Mouse (Mus musculus) embryonic facial prominence, embryonic 12.5 days (tissue): ENCODE data around the gene Nutm2. TPM values are rescaled to one million over a fixed set of nuclear protein-coding genes. Genes with fewer than 3 reads are reported as not detected.
"Not testable (repeated sequence)": the region's sequence is repeated elsewhere in the genome, so short reads cannot be mapped to it uniquely, and the experiment has no call there.

Experiments used
- ATAC-seq: fragments of 200-750 bp; cut with Nextera tagmentation; 2 replicates; pipeline ENCODE4 v1.8.0; 2017; ENCODE audit not compliant: insufficient number of reproducible peaks, insufficient read depth, low FRiP score, low TSS enrichment
- H3K27ac ChIP-seq: fragments of 300-500 bp; sonication (generic); 2 replicates; pipeline ENCODE4 v1.5.1; 2016; ENCODE audit warnings: mild to moderate bottlenecking
- H3K27me3 ChIP-seq: fragments of 300-500 bp; sonication (generic); 2 replicates; pipeline ENCODE4 v1.6.1; 2016; ENCODE audit warnings: mild to moderate bottlenecking, moderate library complexity
- H3K36me3 ChIP-seq: fragments of 300-500 bp; sonication (generic); 2 replicates; pipeline ENCODE4 v1.6.1; 2016; ENCODE audit warnings: mild to moderate bottlenecking
- H3K4me1 ChIP-seq: fragments of 300-500 bp; sonication (generic); 2 replicates; pipeline ENCODE4 v1.6.1; 2016
- H3K4me2 ChIP-seq: fragments of 300-500 bp; sonication (generic); replicated peaks from 2 replicates; pipeline ENCODE4 v1.6.1; 2016; ENCODE audit warnings: mild to moderate bottlenecking, moderate library complexity
- H3K4me3 ChIP-seq: fragments of 300-500 bp; sonication (generic); 2 replicates; pipeline ENCODE4 v1.5.1; 2016; ENCODE audit warnings: mild to moderate bottlenecking
- H3K9ac ChIP-seq: fragments of 300-500 bp; sonication (generic); 2 replicates; pipeline ENCODE4 v1.6.1; 2016; ENCODE audit warnings: mild to moderate bottlenecking, moderate library complexity
- H3K9me3 ChIP-seq: fragments of 300-500 bp; sonication (generic); 2 replicates; pipeline ENCODE4 v1.6.1; 2016; ENCODE audit warnings: mild to moderate bottlenecking, moderate library complexity
- WGBS: fragments of 180-500 bp; shearing (Covaris S2); methylation state at CpG from one replicate; pipeline ENCODE4 v1.1.7; 2016; 5-methylcytosine and 5-hydroxymethylcytosine counted together
- polyA plus RNA-seq: library from polyadenylated mRNA; unstranded; fragments of >200 nt; fragmentation: Nextera tagmentation; extraction: Ambion mirVana; gene quantifications from 2 replicates; pipeline ENCODE4 v1.2.1, GENCODE M21; 2016

The Nutm2 gene
- not detected in 2 replicates for polyA plus RNA-seq

DNA sequence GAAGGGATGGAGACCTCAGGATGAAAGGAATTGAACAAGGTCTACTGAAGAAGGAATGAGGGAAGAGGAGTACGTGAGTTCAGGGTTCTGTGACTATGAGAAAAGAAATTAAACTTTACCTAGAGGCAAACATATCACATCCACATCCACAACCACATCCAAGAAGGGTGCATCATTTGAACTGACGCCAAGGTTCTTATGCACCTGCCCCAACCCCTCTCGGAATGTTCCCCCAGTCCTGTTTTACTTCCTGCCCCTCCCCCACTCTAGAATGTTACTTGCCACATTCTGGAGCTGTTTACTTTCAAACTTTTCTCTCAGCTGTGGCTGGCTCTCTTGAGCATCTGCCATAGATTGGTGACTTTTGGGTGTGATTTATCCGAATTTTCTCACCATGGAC, at the start of gene Nutm2:
Gene Nutm2, plus strand, starts transcription at position 301 of the 400 bp plus-strand sequence.
- H3K27me3 ChIP-seq: no peaks in the 10 kb centered on the region
- no peaks in the 10 kb centered on the region for H3K4me1 ChIP-seq
- WGBS: 75% methylated on average over 4 of the region's 4 CpGs
- H3K4me3 ChIP-seq: no peak within 1 kb of the TSS
- no peak for ATAC-seq
- H3K9me3 ChIP-seq: no peaks in the 10 kb centered on the region
- H3K27ac ChIP-seq: no peak within 1 kb of the TSS
- H3K9ac ChIP-seq: no peak within 1 kb of the TSS
- no peak within 1 kb of the TSS for H3K4me2 ChIP-seq
- no peaks in the 10 kb centered on the region for H3K36me3 ChIP-seq

DNA sequence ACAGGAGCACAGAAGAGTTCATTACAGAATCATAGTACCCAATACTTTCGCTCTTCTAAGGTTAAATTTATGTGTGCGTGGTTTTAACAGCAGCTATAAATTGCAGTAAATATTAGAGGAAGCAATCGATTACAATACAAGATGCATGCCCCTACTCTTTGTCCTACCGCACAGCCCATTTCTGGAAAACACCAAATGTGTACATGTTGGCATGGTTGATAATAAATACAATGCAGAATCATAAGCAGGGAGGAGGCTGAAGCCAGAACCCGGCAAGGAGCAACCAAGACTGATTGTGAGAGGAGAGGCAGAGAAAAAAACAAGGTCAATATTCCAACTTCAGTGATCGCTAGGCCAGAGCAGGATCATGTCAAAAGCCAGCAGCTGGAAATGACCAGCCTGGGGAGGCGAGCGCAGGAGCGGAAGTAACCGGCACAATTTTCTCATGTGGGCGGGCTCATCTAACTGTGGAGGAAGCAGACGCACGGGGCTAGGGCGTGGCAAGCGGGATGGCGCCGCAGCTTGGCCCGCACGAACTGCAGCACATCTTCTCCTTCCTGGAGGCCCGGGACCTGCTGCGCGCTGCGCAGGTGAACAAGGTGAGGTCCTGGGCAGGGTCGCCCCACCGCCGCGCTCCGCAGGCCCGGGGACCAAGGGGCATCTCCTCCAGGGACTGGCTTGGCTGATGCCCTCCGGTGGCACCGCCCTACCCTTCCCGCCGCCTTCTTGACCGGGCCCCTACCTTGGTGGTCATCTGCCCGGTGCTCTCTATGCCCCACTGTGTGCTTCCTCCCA, 49.5 kb upstream of the Nutm2 start, which contains the start of gene Fbxw17:
Gene Fbxw17, plus strand, starts transcription at position 476 of the 795 bp plus-strand sequence.
- Histone ChIP-seq H3K27ac (no peak within 1 kb of the TSS), H3K9ac (peak within 1 kb of the TSS; percentile 67), H3K4me1 (0 out of 2 replicates have a peak, but pooled peaks cover 5% of the 10 kb centered on the region), H3K27me3 (no peaks in the 10 kb centered on the region), H3K4me3 (peak within 1 kb of the TSS; percentile 71), H3K4me2 (peak within 1 kb of the TSS; percentile 60), H3K36me3 (peaks cover 8% of the 10 kb centered on the region; the same call in 1 of the 2 replicates), H3K9me3 (no peaks in the 10 kb centered on the region)
- 14% methylated on average over 31 of the region's 35 CpGs for WGBS
- peak; percentile 91 for ATAC-seq

DNA sequence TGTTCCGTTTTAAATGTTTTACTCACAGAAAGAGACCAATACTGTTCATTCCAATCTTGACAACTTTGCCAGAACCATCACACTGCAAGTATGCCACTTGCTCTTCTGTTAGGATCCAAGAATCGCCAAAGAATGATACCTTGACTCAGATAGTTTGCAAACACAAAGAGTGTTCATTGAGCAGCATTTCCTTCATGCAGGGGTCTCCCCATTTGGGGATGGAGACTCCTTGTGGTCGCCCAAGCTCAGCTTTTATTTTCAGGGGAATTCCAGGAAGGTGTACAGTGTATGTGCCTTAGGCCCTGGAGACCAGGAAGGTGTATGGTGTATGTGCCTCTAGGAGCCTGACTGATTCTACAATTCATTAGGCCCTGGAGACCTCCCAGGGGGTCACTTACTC, 48.7 kb upstream of the Nutm2 start:
- Histone ChIP-seq H3K4me3 (peak overlapping the region; percentile 71), H3K9ac (peak overlapping the region; percentile 67), H3K9me3 (no peaks in the 10 kb centered on the region), H3K36me3 (peaks cover 14% of the 10 kb centered on the region; the same call in 1 of the 2 replicates), H3K27me3 (no peaks in the 10 kb centered on the region), H3K4me1 (0 out of 2 replicates have a peak, but pooled peaks cover 5% of the 10 kb centered on the region), H3K4me2 (peak overlapping the region; percentile 60), H3K27ac (no peak overlapping the region)
- 48% methylated on average over 3 of the region's 3 CpGs for whole genome bisulfite sequencing
- no peak; the same call in 1 of the 2 replicates for ATAC-seq

DNA sequence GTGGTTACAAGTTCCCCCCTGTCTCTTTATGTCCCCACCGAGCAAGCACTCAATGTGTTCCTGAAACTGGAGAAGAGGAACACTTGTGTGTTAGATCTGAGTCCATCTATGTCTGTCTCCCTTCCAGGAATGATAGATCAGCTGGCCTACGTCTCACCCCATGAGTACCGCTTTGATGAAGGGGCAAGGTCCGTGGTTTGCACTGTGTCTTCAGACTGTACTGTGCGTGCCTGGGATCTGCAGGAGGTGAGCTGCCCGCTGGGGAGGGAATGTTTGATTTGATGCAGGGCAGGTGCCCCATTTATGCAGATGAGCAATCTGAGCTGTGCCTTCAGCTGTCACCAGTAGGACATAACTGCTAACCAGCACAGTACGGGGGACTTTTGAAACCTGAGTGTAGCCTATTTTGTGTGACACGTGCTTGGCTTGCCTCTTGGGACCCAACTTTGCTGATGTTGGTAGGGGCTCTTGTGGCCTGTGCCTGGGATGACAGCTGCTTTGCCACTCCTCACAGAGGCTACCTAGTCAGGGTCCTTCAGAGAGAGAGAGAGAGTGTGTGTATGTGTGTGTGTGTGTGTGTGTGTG, 43.4 kb upstream of the Nutm2 start:
- no peaks in the 10 kb centered on the region for H3K9me3 ChIP-seq
- H3K4me1 ChIP-seq: 0 out of 2 replicates have a peak, but pooled peaks cover 1% of the 10 kb centered on the region
- no peak overlapping the region for H3K4me3 ChIP-seq
- H3K27ac ChIP-seq: no peak overlapping the region
- no peak for ATAC-seq
- WGBS: 84% methylated on average over 8 of the region's 8 CpGs
- no peak overlapping the region for H3K4me2 ChIP-seq
- no peak overlapping the region for H3K9ac ChIP-seq
- H3K27me3 ChIP-seq: no peaks in the 10 kb centered on the region
- peaks cover 64% of the 10 kb centered on the region for H3K36me3 ChIP-seq

DNA sequence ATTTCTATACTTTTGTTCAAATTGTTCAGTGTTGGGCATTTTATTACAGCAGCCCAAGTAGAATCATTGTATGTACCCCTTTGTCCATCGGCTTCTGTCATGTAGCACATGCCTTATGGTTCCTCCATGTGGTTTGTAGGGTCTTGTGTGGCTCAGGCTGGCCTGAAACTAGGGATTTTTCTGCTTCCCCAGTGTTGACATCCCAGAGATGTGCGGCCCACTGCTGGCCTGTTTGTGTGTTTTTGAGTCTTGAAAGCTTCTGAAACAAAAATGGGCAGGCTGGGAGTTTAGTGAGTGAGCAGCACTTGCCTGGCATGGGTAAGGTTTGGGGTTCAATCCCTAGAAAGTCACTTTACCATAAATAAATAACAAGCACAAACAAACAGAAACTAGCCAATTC, 42.6 kb upstream of the Nutm2 start:
- ATAC-seq: no peak
- WGBS: 93% methylated on average over 2 of the region's 2 CpGs

DNA sequence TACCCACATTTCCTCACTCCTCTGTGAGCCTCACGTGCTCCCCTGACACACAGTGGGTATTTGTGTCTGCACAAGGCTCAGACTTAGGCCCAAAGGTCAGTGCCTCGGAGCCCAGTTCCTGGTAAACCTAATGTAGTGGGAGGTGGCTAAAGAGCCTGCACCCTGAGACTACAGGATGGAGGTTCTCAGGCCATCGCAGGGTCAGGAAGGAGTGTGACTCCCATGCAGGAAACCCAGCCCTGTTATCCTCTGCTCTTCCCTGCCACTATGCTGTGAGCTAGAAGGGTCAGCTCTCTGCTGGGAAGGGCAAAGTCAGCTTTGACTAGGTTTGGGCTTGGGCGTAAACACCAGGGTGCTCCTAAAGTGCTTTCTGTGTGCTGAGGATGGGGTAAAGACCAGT, 40.4 kb upstream of the Nutm2 start:
- Histone ChIP-seq H3K4me1 (no peaks in the 10 kb centered on the region), H3K9ac (no peak overlapping the region), H3K27ac (no peak overlapping the region), H3K36me3 (peaks cover 85% of the 10 kb centered on the region), H3K27me3 (no peaks in the 10 kb centered on the region), H3K4me3 (no peak overlapping the region), H3K4me2 (no peak overlapping the region), H3K9me3 (no peaks in the 10 kb centered on the region)
- no peak for ATAC-seq
- 81% methylated on average over 4 of the region's 4 CpGs for WGBS

More for the DNA sequence above, 42.6 kb upstream of the Nutm2 start:
- H3K27me3 ChIP-seq: no peaks in the 10 kb centered on the region
- no peak overlapping the region for H3K4me3 ChIP-seq
- no peak overlapping the region for H3K9ac ChIP-seq
- peaks cover 72% of the 10 kb centered on the region for H3K36me3 ChIP-seq
- no peak overlapping the region for H3K4me2 ChIP-seq
- H3K9me3 ChIP-seq: no peaks in the 10 kb centered on the region
- H3K4me1 ChIP-seq: no peaks in the 10 kb centered on the region
- H3K27ac ChIP-seq: no peak overlapping the region

DNA sequence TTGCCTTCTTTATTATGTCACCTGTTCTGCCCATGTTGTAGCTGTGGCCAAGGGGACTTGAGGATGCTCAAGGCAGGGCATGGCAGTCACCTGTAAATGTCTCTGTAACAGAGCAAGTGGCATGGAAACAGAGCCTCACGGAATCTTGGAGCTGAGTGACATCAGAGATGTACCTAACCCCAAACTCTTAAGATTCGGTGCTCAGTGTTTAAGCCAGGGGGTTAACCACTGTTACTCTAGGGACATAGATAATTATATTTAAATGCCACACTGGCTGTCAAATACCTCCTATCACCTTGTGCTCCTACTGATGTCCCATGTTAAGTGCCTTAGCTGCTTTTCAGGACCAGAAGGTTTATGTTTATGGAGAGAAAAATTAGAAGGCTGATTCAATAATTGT, 23.3 kb upstream of the Nutm2 start, which contains the start of gene Gm47429:
Gene Gm47429, minus strand, starts transcription at position 101 of the 400 bp plus-strand sequence.
- WGBS: 77% methylated on average over 2 of the region's 2 CpGs
- ATAC-seq: no peak

DNA sequence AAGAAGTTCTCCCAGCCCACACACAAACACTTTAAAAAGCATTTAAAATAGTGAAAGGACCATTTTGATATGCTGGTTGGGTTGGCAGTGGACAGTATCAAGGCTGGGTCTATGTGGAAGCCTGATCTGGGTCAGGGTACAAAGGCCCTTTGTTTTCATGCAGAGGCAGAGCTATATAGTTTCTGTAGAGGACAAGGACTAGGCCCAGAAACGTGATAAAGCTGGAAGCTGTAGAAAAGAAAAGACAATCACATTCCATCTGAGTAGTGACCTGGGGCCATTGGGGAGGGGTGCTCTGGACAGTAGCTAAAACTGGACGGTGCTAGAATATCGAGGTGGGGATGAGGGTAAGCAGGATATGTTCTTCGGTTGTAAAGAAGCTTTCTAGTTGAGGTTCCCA, 21.8 kb upstream of the Nutm2 start:
- Histone ChIP-seq H3K9ac (no peak overlapping the region), H3K4me1 (no peaks in the 10 kb centered on the region), H3K9me3 (no peaks in the 10 kb centered on the region), H3K4me2 (no peak overlapping the region), H3K36me3 (no peaks in the 10 kb centered on the region), H3K27ac (no peak overlapping the region), H3K27me3 (no peaks in the 10 kb centered on the region), H3K4me3 (no peak overlapping the region)
- 30% methylated on average over 4 of the region's 4 CpGs for WGBS
- ATAC-seq: no peak

More for the DNA sequence above, 23.3 kb upstream of the Nutm2 start, which contains the start of gene Gm47429:
- no peaks in the 10 kb centered on the region for H3K27me3 ChIP-seq
- H3K4me2 ChIP-seq: no peak within 1 kb of the TSS
- H3K9me3 ChIP-seq: no peaks in the 10 kb centered on the region
- no peak within 1 kb of the TSS for H3K27ac ChIP-seq
- no peaks in the 10 kb centered on the region for H3K36me3 ChIP-seq
- H3K9ac ChIP-seq: no peak within 1 kb of the TSS
- H3K4me1 ChIP-seq: no peaks in the 10 kb centered on the region
- H3K4me3 ChIP-seq: no peak within 1 kb of the TSS

DNA sequence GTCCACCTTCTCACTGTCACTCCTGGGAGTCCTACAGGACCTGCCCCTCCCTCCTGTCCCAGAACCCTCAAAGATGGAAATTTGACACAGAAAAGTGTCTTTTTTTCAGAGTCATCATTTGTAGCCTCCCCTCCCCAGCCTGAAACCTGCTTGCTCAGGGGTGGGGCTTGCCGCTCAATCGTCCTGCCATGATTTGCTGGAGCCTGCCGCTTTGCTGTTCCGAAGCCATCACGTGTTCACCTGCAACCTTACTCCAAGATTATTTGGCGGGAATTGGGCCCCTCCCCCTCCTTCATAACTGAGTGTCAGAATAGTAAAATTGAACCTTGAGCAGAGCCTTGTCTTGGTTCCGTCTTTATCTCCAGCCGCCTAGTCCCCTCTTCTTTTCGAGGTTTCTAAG, 14.8 kb upstream of the Nutm2 start:
- whole genome bisulfite sequencing: 69% methylated on average over 9 of the region's 9 CpGs
- not testable (repeated sequence) for H3K4me1 ChIP-seq, H3K9ac ChIP-seq, ATAC-seq, H3K36me3 ChIP-seq, H3K27ac ChIP-seq, H3K4me2 ChIP-seq, H3K9me3 ChIP-seq, H3K27me3 ChIP-seq, H3K4me3 ChIP-seq

DNA sequence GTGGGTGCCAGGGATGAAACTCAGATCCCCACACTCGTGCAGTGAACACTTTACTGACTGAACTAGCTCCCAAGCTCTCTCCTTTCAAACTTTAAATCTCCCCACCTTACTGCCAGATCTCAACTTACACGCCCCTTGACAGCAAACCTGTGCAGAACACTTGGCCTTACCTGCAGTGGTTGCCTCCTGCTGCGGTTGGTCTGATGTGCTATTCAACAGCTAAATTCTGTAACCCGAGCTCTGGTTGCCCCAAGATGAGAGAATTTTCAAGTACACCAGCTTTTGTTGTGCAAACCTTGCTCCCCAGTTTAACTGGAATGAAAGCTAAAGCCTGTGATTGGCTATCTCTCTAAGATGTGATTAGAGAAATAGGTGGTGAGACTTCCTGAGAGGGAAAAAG, 13.7 kb upstream of the Nutm2 start:
- Histone ChIP-seq H3K36me3 (no peaks in the 10 kb centered on the region), H3K4me1 (no peaks in the 10 kb centered on the region), H3K4me3 (no peak overlapping the region), H3K9ac (no peak overlapping the region), H3K9me3 (no peaks in the 10 kb centered on the region), H3K27me3 (no peaks in the 10 kb centered on the region), H3K4me2 (no peak overlapping the region), H3K27ac (no peak overlapping the region)
- 33% methylated on average over 4 of the region's 4 CpGs for WGBS
- ATAC-seq: no peak

DNA sequence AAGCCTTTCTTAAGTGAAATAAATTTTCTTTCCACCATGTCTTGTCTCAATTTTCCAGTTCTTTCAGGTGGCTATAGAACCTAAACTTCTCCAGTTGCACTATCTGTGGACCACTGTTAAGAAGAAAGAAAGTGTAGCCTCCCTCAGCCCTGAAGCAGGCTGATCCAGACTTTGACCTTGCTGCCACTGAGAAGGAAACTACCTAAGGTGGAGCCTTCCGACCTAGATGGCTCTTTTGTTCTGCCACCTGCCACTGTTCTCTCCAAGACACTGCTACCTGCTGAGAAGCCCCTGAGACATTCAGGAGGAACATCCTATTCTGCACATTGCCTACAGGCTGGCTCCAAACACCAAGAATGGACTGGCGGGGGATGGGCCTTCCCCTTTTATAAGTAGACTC, 6.7 kb upstream of the Nutm2 start:
- H3K4me3 ChIP-seq, H3K4me1 ChIP-seq, H3K9ac ChIP-seq, H3K36me3 ChIP-seq, ATAC-seq, H3K4me2 ChIP-seq, H3K27ac ChIP-seq, H3K27me3 ChIP-seq, H3K9me3 ChIP-seq: not testable (repeated sequence)
- 59% methylated on average over 2 of the region's 2 CpGs for WGBS
